Mouse (Mus musculus) embryonic fibroblast, embryonic 13.5 days (primary cell): ENCODE data around the gene Sufu. TPM values are rescaled to one million over a fixed set of nuclear protein-coding genes. Genes with fewer than 3 reads are reported as not detected.
A peak's percentile ranks its signal among the peaks of the same experiment; 100 is the strongest.

Source experiments
- H3K27ac ChIP-seq: 2 replicates; pipeline ENCODE4 v1.5.1; 2012; ENCODE audit warnings: low read length, control low read depth, inconsistent platforms; ENCODE audit not compliant: insufficient read depth
- H3K4me1 ChIP-seq: 2 replicates; pipeline ENCODE4 v1.6.1; 2011; ENCODE audit warnings: low read length; ENCODE audit not compliant: control insufficient read depth, insufficient read depth
- H3K4me3 ChIP-seq: 2 replicates; pipeline ENCODE4 v1.5.1; 2011; ENCODE audit warnings: mild to moderate bottlenecking, control low read depth, low read length; ENCODE audit not compliant: insufficient read depth
- CTCF ChIP-seq: IDR thresholded peaks from 2 replicates; pipeline ENCODE4 v1.5.1; 2011; ENCODE audit warnings: mild to moderate bottlenecking, control low read depth, low read length, moderate library complexity, borderline replicate concordance; ENCODE audit not compliant: insufficient read depth
- POLR2A ChIP-seq: IDR thresholded peaks from 2 replicates; pipeline ENCODE4 v1.6.1; 2011; ENCODE audit warnings: low read depth, mild to moderate bottlenecking, control low read depth, low read length, moderate library complexity
- polyA plus RNA-seq: library from polyadenylated mRNA; stranded (reverse); fragments of >200 nt; gene quantifications from 2 replicates; pipeline ENCODE4 v1.2.4, GENCODE M21; 2011; ENCODE audit warnings: low read depth; ENCODE audit not compliant: missing spikeins, insufficient read length

Sufu gene
- polyA plus RNA-seq, 1 experiment, result 22.0 TPM

DNA sequence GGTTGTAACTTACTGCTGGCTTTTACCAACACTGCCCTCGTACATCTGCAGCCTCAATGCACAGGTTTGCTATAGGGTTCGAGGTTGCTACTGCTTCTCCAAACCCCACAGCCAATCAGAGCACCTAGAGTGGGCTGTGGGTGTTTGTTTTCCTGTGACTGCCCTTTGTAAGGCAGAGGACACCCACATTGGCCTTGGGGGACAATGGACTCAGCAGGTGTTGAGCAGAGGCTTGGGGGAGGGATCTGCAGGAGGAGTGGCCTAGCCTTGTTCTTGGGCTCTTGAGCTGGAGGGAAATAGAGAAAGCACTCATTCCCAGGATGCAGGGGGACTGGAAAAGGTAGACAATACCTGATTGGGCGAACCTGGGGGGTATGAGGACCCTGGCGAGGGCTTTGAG lies 38.3 kb upstream of the Sufu start:
- Histone ChIP-seq H3K4me1 (no peaks in the 10 kb centered on the region; the same call in 1 of the 2 replicates), H3K27ac (no peak overlapping the region), H3K4me3 (no peak overlapping the region)
- TF ChIP-seq POLR2A, result no peak

DNA sequence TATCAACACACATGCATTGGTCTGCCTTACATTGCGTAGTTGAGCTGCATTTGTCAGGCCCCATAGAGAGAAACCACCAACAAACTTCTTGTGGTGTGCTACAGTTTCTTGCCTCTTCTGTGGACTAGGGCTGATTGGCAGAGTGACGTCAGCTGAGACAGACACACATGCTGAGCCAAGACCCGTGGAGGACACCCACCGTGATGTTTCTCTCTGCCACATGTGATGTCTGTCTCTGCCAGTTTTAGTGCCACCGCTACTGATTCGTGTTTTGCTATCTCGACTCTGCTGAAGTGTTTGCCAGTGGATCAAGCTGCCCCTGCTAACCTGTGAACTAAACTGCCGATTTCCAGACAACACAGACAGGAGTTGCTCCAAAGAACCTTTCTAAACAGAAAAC lies 34.6 kb upstream of the Sufu start:
- TF ChIP-seq POLR2A, result no peak
- TF ChIP-seq CTCF, result no peak
- Histone ChIP-seq H3K4me1 (no peaks in the 10 kb centered on the region; the same call in 1 of the 2 replicates), H3K4me3 (no peak overlapping the region), H3K27ac (no peak overlapping the region)

DNA sequence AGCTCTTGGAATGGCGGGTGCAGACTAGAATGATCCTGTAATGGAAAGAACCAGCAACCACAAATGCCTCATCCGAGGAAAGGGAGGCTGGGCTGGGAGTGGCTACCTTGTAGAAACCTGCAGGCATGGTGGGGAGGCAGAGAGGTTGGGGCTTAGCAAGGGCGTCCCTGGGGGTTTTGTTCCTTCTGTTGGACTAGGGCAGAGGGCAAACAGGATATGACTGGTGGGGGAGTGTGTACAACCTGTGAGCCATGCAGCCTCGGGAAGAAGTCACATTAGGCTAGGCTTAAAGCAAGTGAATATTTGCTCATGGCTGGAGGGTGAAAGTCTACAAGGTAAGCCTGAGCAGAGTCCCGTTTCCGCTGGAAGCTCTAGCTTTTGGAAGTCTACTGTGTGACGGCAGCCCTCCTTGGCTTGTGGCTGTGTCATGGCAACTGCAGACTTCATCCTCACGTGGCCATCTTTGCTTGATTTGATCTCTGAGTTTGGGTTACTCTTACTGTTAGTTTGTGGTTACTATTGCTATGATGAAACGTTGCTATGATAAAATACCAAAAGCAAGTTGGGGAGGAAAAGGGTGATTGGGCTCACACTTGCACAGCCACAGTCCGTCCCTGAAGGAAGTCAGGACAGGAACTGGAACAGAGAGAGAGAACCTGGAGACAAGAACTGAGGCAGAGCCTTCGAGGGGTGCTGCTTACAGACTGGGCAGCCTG lies 33.2 kb upstream of the Sufu start:
- no peak overlapping the region for H3K4me3 ChIP-seq
- no peak overlapping the region for H3K27ac ChIP-seq
- TF ChIP-seq CTCF, result no peak
- no peak for TF ChIP-seq POLR2A

DNA sequence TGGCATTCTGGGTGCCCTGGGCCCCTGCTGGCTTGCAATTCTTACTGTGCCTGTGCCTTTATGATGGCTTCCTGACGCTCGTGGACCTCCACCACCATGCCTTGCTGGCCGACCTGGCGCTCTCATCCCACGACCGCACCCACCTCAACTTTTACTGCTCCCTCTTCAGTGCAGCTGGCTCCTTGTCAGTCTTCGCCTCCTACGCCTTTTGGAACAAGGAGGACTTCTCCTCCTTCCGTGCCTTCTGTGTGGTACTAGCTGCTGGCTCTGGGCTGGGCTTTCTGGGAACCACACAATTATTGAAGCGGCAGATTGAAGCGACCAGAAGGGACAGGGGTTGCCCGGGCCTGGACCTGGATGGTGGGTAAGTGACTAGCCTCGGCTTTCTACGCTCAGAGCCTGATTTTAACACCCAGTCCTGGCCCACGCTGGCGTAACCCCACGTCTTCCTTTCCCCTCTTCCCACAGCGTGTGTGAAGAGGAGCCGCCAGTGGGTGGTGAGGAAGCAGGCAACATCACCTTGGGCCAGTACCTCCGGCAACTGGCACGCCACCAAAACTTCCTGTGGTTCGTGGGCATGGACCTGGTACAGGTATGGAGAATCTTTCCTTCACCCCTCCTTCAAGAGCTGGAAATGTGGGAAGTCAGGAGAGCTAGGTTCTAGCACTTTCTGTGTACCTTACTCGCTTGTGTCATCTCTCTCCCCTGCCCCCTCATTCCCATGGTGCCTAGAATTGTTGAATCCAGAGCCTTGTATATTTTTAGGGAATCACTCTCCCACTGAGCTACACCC lies 28.7 kb upstream of the Sufu start:
- Histone ChIP-seq H3K4me3 (no peak overlapping the region), H3K27ac (no peak overlapping the region), H3K4me1 (0 out of 2 replicates have a peak, but pooled peaks cover 2% of the 10 kb centered on the region)
- TF ChIP-seq CTCF (no peak), POLR2A (no peak)

More for the DNA sequence above, 33.2 kb upstream of the Sufu start:
- no peaks in the 10 kb centered on the region for H3K4me1 ChIP-seq

DNA sequence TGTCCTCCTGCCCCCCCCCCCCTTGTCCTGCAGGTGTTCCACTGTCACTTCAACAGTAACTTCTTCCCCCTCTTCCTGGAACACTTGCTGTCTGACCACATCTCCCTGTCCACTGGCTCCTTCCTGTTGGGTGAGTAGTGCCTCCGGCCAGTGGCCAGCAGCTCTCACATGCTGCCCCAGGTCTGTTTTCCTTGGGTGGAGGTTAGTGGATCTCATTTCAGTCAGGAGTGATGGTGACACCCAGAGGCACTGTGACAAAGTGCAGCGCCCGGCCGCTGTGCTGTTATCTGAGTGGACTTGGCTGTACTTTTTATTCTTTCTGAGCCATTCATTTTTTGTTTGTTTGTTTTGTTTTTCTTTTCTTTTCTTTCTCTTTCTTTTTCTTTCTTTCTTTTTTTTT lies 27.5 kb upstream of the Sufu start:
- Histone ChIP-seq H3K27ac (no peak overlapping the region), H3K4me3 (no peak overlapping the region), H3K4me1 (0 out of 2 replicates have a peak, but pooled peaks cover 2% of the 10 kb centered on the region)
- peak; percentile 72 for TF ChIP-seq CTCF
- TF ChIP-seq POLR2A, result no peak

DNA sequence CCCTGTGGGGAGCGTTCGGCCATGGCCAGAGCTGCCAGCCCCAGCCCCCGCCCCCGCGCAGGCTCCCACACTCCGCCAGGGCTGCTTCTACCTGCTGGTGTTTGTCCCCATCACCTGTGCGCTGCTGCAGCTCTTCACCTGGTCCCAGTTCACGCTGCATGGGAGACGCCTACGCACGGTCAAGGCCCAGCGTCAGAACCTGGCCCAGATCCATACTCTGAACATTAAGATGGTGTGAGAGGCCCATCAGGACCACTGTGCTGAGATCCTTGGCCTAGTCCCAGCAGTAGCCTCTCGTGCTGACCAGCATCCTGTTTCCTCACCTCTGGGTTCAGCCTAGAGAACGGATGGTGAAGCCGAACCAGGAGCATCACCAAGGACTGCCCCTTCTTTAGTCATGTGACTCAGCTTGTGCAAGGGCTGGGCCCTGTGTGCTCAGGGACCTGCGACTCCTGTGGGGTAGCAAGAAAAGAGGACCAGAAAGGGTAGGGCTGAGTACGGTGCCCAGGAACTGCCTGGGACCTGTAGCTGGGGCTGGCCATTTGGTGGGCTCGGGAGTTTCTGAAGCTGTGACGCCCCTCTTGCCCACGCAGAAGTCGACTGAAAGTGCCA lies 22.1 kb upstream of the Sufu start:
- no peak overlapping the region for H3K4me3 ChIP-seq
- H3K27ac ChIP-seq, result no peak overlapping the region
- no peaks in the 10 kb centered on the region for H3K4me1 ChIP-seq
- TF ChIP-seq POLR2A (no peak), CTCF (no peak)

DNA sequence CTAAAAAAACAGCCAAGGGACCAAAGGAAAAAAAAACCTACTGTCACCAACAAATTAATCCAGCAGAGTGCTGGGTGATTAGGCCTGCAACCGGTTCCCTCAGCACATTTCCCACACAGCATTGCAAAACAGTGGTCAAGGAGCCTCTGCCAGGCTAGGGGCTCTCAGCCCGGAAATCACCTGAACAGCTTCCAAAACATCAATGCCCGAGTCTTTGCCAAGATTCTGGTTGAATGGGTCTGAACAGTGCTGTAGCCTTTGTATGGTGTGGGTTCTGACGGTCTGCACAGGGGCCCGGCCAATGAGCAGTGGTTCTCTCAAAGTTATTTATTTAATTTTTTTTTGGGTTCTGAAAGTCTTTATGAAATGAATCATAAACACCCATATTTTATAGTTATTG lies 21.2 kb upstream of the Sufu start:
- no peak overlapping the region for H3K4me3 ChIP-seq
- H3K27ac ChIP-seq, result no peak overlapping the region
- no peak for TF ChIP-seq CTCF
- TF ChIP-seq POLR2A, result no peak
- H3K4me1 ChIP-seq, result no peaks in the 10 kb centered on the region

DNA sequence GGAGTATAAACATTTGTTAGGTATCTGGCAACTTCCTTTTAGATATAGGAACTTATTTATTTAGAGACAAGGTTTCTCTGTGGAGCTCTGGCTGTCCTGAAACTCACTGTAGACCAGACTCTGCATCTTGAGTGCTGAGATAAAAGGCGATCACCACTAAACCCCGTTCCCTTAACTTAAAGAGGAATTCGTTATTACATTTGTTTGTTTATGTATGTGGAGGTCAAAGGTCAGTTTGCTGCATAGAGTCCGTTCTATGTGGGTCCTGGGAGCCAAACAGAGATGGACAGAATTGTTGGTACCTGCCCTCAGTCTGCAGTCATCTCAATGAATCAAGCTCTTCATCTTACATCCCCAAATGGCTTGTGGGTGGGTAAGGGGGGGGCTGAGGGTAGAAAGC lies 20.8 kb upstream of the Sufu start:
- no peak overlapping the region for H3K4me3 ChIP-seq
- no peak for TF ChIP-seq POLR2A
- TF ChIP-seq CTCF, result no peak
- H3K4me1 ChIP-seq, result no peaks in the 10 kb centered on the region
- H3K27ac ChIP-seq, result no peak overlapping the region

DNA sequence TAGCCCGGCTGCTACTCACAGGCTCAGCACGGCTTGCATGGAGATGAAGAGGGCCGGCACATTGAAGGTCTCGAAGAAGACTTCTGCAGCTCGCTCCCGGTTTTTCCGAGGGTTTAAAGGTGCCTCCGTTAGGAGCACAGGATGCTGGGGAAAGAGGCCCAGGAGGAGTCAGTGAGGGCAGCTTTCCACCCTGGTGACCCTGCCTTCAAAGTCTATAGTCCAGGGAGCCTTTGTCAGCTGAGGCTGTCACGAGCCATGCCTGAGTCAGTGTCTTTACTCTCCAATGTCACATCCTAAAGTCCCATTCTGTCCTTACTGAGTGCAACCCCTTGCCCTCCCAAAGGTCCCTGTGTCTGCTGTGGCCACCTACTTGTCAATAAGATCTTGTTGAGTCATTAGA lies 14.4 kb upstream of the Sufu start:
- TF ChIP-seq POLR2A, result no peak
- TF ChIP-seq CTCF, result no peak
- Histone ChIP-seq H3K27ac (no peak overlapping the region), H3K4me1 (no peaks in the 10 kb centered on the region)

DNA sequence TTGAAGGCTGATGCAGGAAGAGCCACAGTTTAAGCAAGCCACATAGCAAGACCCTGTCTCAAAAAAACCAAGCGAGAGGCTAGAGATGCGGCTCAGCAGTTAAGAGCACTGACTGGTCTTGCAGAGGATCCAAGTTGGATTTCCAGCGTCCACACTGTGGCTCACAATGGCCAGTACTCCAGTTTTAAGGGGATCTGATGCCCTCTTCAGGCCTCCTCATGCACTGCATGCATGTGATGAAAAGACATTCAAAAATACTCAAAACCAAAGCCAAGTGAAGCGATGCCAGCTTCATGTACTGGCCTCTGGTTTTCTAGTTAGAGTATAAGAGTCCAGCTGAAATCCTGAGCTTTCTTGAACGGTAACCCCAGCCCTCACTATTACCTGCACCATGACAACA lies 6.8 kb upstream of the Sufu start:
- Histone ChIP-seq H3K4me1 (0 out of 2 replicates have a peak, but pooled peaks cover 3% of the 10 kb centered on the region), H3K27ac (no peak overlapping the region), H3K4me3 (no peak overlapping the region)
- no peak for TF ChIP-seq CTCF
- TF ChIP-seq POLR2A, result no peak

More for the DNA sequence above, 14.4 kb upstream of the Sufu start:
- H3K4me3 ChIP-seq, result no peak overlapping the region
